Mouse (Mus musculus) MEL (cell line): ENCODE measurements around the gene Ccz1. TPM values are rescaled to one million over a fixed set of nuclear protein-coding genes. Genes with fewer than 3 reads are reported as not detected.

Source experiments
- DNase-seq: peaks from one replicate; pipeline ENCODE4 v3.0.0; 2011; ENCODE audit warnings: low read depth, low spot score
- H3K27ac ChIP-seq: 2 replicates; pipeline ENCODE4 v1.5.1; 2012; ENCODE audit warnings: low read depth, mild to moderate bottlenecking, control low read depth, low read length, moderate library complexity; ENCODE audit not compliant: control insufficient read depth
- H3K27me3 ChIP-seq, 2 experiments: fragments of 150-350 bp in 1 of 2; sonication (generic) in 1 of 2; 2 replicates each; pipeline ENCODE4 v1.6.1; 2012; ENCODE audit warnings: low read length in 2 of 2, mild to moderate bottlenecking in 2 of 2, improper control_type of control experiment in 1 of 2, moderate library complexity in 1 of 2; ENCODE audit not compliant: insufficient read depth in 2 of 2, control insufficient read depth in 1 of 2
- H3K36me3 ChIP-seq, 2 experiments: 2 replicates each; pipeline ENCODE4 v1.6.1; 2012 to 2014; ENCODE audit warnings: low read length in 2 of 2, improper control_type of control experiment in 1 of 2, inconsistent platforms in 1 of 2, mild to moderate bottlenecking in 1 of 2; ENCODE audit not compliant: insufficient read depth in 2 of 2, control insufficient read depth in 1 of 2
- H3K4me1 ChIP-seq, 2 experiments: fragments of 150-350 bp in 1 of 2; sonication (generic) in 1 of 2; 2 replicates each; pipeline ENCODE4 v1.6.1; 2012; ENCODE audit warnings: low read length in 2 of 2, improper control_type of control experiment in 1 of 2, mild to moderate bottlenecking in 1 of 2; ENCODE audit not compliant: insufficient read depth in 2 of 2, control insufficient read depth in 1 of 2
- H3K4me3 ChIP-seq, 2 experiments: fragments of 150-350 bp in 1 of 2; sonication (generic) in 1 of 2; 2 replicates each; pipeline ENCODE4 v1.5.1; 2012; ENCODE audit warnings: low read depth in 2 of 2, low read length in 2 of 2, mild to moderate bottlenecking in 2 of 2, moderate library complexity in 2 of 2, control low read depth in 1 of 2, improper control_type of control experiment in 1 of 2; ENCODE audit not compliant: control insufficient read depth in 1 of 2, insufficient read depth in 1 of 2
- H3K79me2 ChIP-seq: 2 replicates; pipeline ENCODE4 v1.6.1; 2012; ENCODE audit warnings: mild to moderate bottlenecking, low read length, moderate library complexity; ENCODE audit not compliant: control insufficient read depth, poor library complexity, insufficient read depth
- H3K9ac ChIP-seq: 2 replicates; pipeline ENCODE4 v1.6.1; 2012; ENCODE audit warnings: low read depth, mild to moderate bottlenecking, control low read depth, low read length, moderate library complexity; ENCODE audit not compliant: control insufficient read depth, poor library complexity, severe bottlenecking
- H3K9me3 ChIP-seq: fragments of 150-350 bp; sonication (generic); replicated peaks from 2 replicates; pipeline ENCODE4 v1.6.1; 2012; ENCODE audit warnings: mild to moderate bottlenecking, low read length, improper control_type of control experiment, moderate library complexity; ENCODE audit not compliant: insufficient read depth
- CHD1 ChIP-seq: IDR thresholded peaks from 2 replicates; pipeline ENCODE4 v1.6.1; 2012; ENCODE audit warnings: low read depth, mild to moderate bottlenecking, inconsistent platforms, low read length, improper control_type of control experiment
- EP300 ChIP-seq, 2 experiments: IDR thresholded peaks; 2 replicates each; pipeline ENCODE4 v1.6.1; 2011; ENCODE audit warnings: improper control_type of control experiment in 2 of 2, low read length in 2 of 2, low read depth in 1 of 2, mild to moderate bottlenecking in 1 of 2
- ETS1 ChIP-seq: IDR thresholded peaks from 2 replicates; pipeline ENCODE4 v1.6.1; 2012; ENCODE audit warnings: low read depth, mild to moderate bottlenecking, inconsistent platforms, low read length, improper control_type of control experiment, moderate library complexity
- HCFC1 ChIP-seq: IDR thresholded peaks from 2 replicates; pipeline ENCODE4 v1.6.1; 2012; ENCODE audit warnings: low read depth, mild to moderate bottlenecking, inconsistent platforms, low read length, improper control_type of control experiment, moderate library complexity
- MXI1 ChIP-seq: IDR thresholded peaks from 2 replicates; pipeline ENCODE4 v1.6.1; 2011; ENCODE audit warnings: mild to moderate bottlenecking, low read depth, low read length, improper control_type of control experiment
- NELFE ChIP-seq: IDR thresholded peaks from 2 replicates; pipeline ENCODE4 v1.6.1; 2011; ENCODE audit warnings: low read depth, low read length, improper control_type of control experiment
- RCOR1 ChIP-seq: IDR thresholded peaks from 2 replicates; pipeline ENCODE4 v1.6.1; 2012; ENCODE audit warnings: low read depth, mild to moderate bottlenecking, inconsistent platforms, low read length, improper control_type of control experiment
- TBP ChIP-seq: IDR thresholded peaks from 2 replicates; pipeline ENCODE4 v1.8.0; 2011; ENCODE audit warnings: low read depth, low read length, improper control_type of control experiment
- TCF12 ChIP-seq: IDR thresholded peaks from 2 replicates; pipeline ENCODE4 v1.6.1; 2014; ENCODE audit warnings: low read depth, mild to moderate bottlenecking, inconsistent platforms, low read length, improper control_type of control experiment, moderate library complexity
- USF2 ChIP-seq, 2 experiments: IDR thresholded peaks; 2 replicates each; pipeline ENCODE4 v1.6.1; 2011 to 2012; ENCODE audit warnings: improper control_type of control experiment in 2 of 2, low read length in 2 of 2, borderline replicate concordance in 1 of 2, inconsistent platforms in 1 of 2, low read depth in 1 of 2, mild to moderate bottlenecking in 1 of 2; ENCODE audit not compliant: insufficient read depth in 1 of 2
- ZMIZ1 ChIP-seq: IDR thresholded peaks from 2 replicates; pipeline ENCODE4 v1.6.1; 2012; ENCODE audit warnings: low read depth, mild to moderate bottlenecking, inconsistent platforms, low read length, improper control_type of control experiment, moderate library complexity
- ZNF384 ChIP-seq: IDR thresholded peaks from 2 replicates; pipeline ENCODE4 v1.6.1; 2012; ENCODE audit warnings: low read depth, mild to moderate bottlenecking, inconsistent platforms, low read length, improper control_type of control experiment
- polyA plus RNA-seq, 2 experiments: library from polyadenylated mRNA; stranded (reverse) in 1 of 2; unstranded in 1 of 2; fragments of >175 nt in 1 of 2; fragments of >200 nt in 1 of 2; gene quantifications; 2 replicates each; pipeline versions ENCODE4 v1.2.1 to v1.2.4; 2012; ENCODE audit warnings: low replicate concordance in 2 of 2, low read depth in 1 of 2; ENCODE audit not compliant: insufficient read length in 2 of 2, insufficient read depth in 1 of 2, missing spikeins in 1 of 2
- total RNA-seq: library from RNA; depleted of rRNA; stranded (reverse); fragments of 300-350 nt; gene quantifications from 2 replicates; pipeline ENCODE4 v1.2.3, GENCODE M21; 2012

Gene Ccz1
- total and polyA plus RNA-seq, 3 experiments, result 56.0 to 166 (median 58.0) TPM

- Histone ChIP-seq H3K9ac (no peak overlapping the region), H3K79me2 (no peaks in the 10 kb centered on the region), H3K36me3 (no peaks in the 10 kb centered on the region; a peak in 1 of 4 replicates), H3K27ac (no peak overlapping the region), H3K27me3 (no peaks in the 10 kb centered on the region; a peak in 1 of 4 replicates), H3K9me3 (no peaks in the 10 kb centered on the region), H3K4me3 (no peak overlapping the region), H3K4me1 (peaks cover 0 to 3% of the 10 kb centered on the region in 2 experiments; a peak in 2 of 4 replicates)
- TF ChIP-seq ZNF384 (no peak), HCFC1 (no peak), RCOR1 (no peak), MXI1 (no peak), CHD1 (no peak)
- no peak for DNase-seq
These were observed 19.9 kb upstream of the Ccz1 start for GRCm38 (mm10) chr5:144034567-144034966.

GRCm38 (mm10) chr5:144032491-144032890 lies 17.8 kb upstream of the Ccz1 start:
- TF ChIP-seq USF2 (IDR thresholded peaks at IDR 0.05; ENCODE audit: borderline replicate concordance in 1 of 2, insufficient read depth in 1 of 2, low read depth in 1 of 2, low read length in 2 of 2) (no peak), TBP (no peak), NELFE (no peak), RCOR1 (no peak), TCF12 (no peak), ETS1 (no peak), EP300 (IDR thresholded peaks at IDR 0.05; ENCODE audit: low read depth in 1 of 2, low read length in 2 of 2) (no peak), ZMIZ1 (no peak)
- Histone ChIP-seq H3K36me3 (no peaks in the 10 kb centered on the region), H3K79me2 (no peaks in the 10 kb centered on the region), H3K9me3 (no peaks in the 10 kb centered on the region), H3K9ac (no peak overlapping the region), H3K4me3 (no peak overlapping the region), H3K27me3 (no peaks in the 10 kb centered on the region; a peak in 1 of 4 replicates), H3K4me1 (no peaks in the 10 kb centered on the region), H3K27ac (no peak overlapping the region)
- DNase-seq, result no peak

GRCm38 (mm10) chr5:144026620-144027263 lies 12.1 kb upstream of the Ccz1 start, which contains the start of gene Ocm:
Gene Ocm, minus strand, starts transcription at chr5:144026670.
- no peaks in the 10 kb centered on the region for H3K4me1 ChIP-seq
- no peak within 1 kb of the TSS for H3K27ac ChIP-seq
- H3K79me2 ChIP-seq, result no peaks in the 10 kb centered on the region
- TF ChIP-seq MXI1, result no peak
- no peak for TF ChIP-seq HCFC1
- no peak for TF ChIP-seq ZMIZ1
- TF ChIP-seq TCF12, result no peak
- no peak for DNase-seq
- H3K9me3 ChIP-seq, result no peaks in the 10 kb centered on the region
- no peak within 1 kb of the TSS for H3K9ac ChIP-seq
- no peak within 1 kb of the TSS for H3K4me3 ChIP-seq
- no peaks in the 10 kb centered on the region for H3K36me3 ChIP-seq
- peaks cover 0 to 6% of the 10 kb centered on the region in 2 experiments; a peak in 2 of 4 replicates for H3K27me3 ChIP-seq
